Mouse (Mus musculus) heart, embryonic 16.5 days (tissue): ENCODE measurements at regions not wholly inside any gene's neighbourhood (a gene's known extent, or its start where the extent isn't known, plus 50 kb on each side); places are given as distances from the start of the nearest gene placed in this dataset.

Source experiments
- ATAC-seq: fragments of 200-750 bp; cut with Nextera tagmentation; replicated peaks from 2 replicates; pipeline ENCODE4 v1.8.0; 2017; ENCODE audit warnings: moderate number of reproducible peaks; ENCODE audit not compliant: insufficient read depth, low FRiP score; ENCODE audit errors: extremely low read depth
- H3K27ac ChIP-seq: fragments of 300-500 bp; sonication (generic); 2 replicates; pipeline ENCODE4 v1.5.1; 2014; ENCODE audit warnings: mild to moderate bottlenecking, low read length, control low read depth, moderate library complexity
- H3K27me3 ChIP-seq: fragments of 300-500 bp; sonication (generic); 2 replicates; pipeline ENCODE4 v1.6.1; 2014; ENCODE audit warnings: low read length, mixed read lengths; ENCODE audit not compliant: control insufficient read depth, insufficient read depth
- H3K36me3 ChIP-seq: fragments of 300-500 bp; sonication (generic); 2 replicates; pipeline ENCODE4 v1.6.1; 2014; ENCODE audit not compliant: control insufficient read depth, insufficient read depth
- H3K4me1 ChIP-seq: fragments of 300-500 bp; sonication (generic); 2 replicates; pipeline ENCODE4 v1.6.1; 2014; ENCODE audit warnings: low read length, mixed read lengths; ENCODE audit not compliant: control insufficient read depth, insufficient read depth
- H3K4me2 ChIP-seq: fragments of 300-500 bp; sonication (generic); 2 replicates; pipeline ENCODE4 v1.6.1; 2014; ENCODE audit warnings: low read depth, mild to moderate bottlenecking, control low read depth, low read length
- H3K4me3 ChIP-seq: fragments of 300-500 bp; sonication (generic); 2 replicates; pipeline ENCODE4 v1.5.1; 2014; ENCODE audit warnings: mild to moderate bottlenecking, control low read depth, low read length
- H3K9ac ChIP-seq: fragments of 300-500 bp; sonication (generic); 2 replicates; pipeline ENCODE4 v1.6.1; 2014; ENCODE audit warnings: low read length, control low read depth
- H3K9me3 ChIP-seq: fragments of 300-500 bp; sonication (generic); replicated peaks from 2 replicates; pipeline ENCODE4 v1.6.1; 2016; ENCODE audit warnings: low read length; ENCODE audit not compliant: control insufficient read depth
- WGBS: fragments of 180-500 bp; shearing (Covaris S2); extraction: QIAGEN DNeasy Blood & Tissue Kit; methylation state at CpG from one replicate; pipeline ENCODE4 v1.1.7; 2014; 5-methylcytosine and 5-hydroxymethylcytosine counted together

GRCm38 (mm10) chr3:58205526-58205925 lies 209.0 kb upstream of the Tsc22d2 start:
- H3K27me3 ChIP-seq = no peaks in the 10 kb centered on the region
- H3K27ac ChIP-seq = no peak overlapping the region
- 76% methylated on average over 2 of the region's 2 CpGs for WGBS
- no peak overlapping the region for H3K9ac ChIP-seq
- no peak overlapping the region for H3K4me2 ChIP-seq
- peaks cover 6% of the 10 kb centered on the region; the same call in 1 of the 2 replicates for H3K4me1 ChIP-seq
- H3K4me3 ChIP-seq = no peak overlapping the region
- H3K36me3 ChIP-seq = no peaks in the 10 kb centered on the region
- H3K9me3 ChIP-seq = no peaks in the 10 kb centered on the region
- no peak for ATAC-seq

GRCm38 (mm10) chr3:58206776-58207398 lies 207.6 kb upstream of the Tsc22d2 start:
- Histone ChIP-seq H3K36me3 (no peaks in the 10 kb centered on the region), H3K4me2 (no peak overlapping the region), H3K27ac (no peak overlapping the region), H3K4me3 (no peak overlapping the region), H3K27me3 (no peaks in the 10 kb centered on the region), H3K9me3 (no peaks in the 10 kb centered on the region), H3K9ac (no peak overlapping the region), H3K4me1 (peaks cover 6% of the 10 kb centered on the region; the same call in 1 of the 2 replicates)
- no peak for ATAC-seq
- WGBS = 51% methylated on average over 5 of the region's 5 CpGs

GRCm38 (mm10) chr3:58211016-58211415 lies 203.5 kb upstream of the Tsc22d2 start:
- no peak overlapping the region for H3K4me2 ChIP-seq
- H3K36me3 ChIP-seq = no peaks in the 10 kb centered on the region
- no peak overlapping the region for H3K27ac ChIP-seq
- H3K4me3 ChIP-seq = no peak overlapping the region
- H3K27me3 ChIP-seq = no peaks in the 10 kb centered on the region
- ATAC-seq = no peak
- 43% methylated on average over 3 of the region's 3 CpGs for WGBS
- no peaks in the 10 kb centered on the region for H3K9me3 ChIP-seq
- H3K9ac ChIP-seq = no peak overlapping the region
- H3K4me1 ChIP-seq = peaks cover 6% of the 10 kb centered on the region; the same call in 1 of the 2 replicates

- WGBS = 62% methylated on average over 2 of the region's 2 CpGs
- Histone ChIP-seq H3K4me3 (no peak overlapping the region), H3K9ac (no peak overlapping the region), H3K4me2 (no peak overlapping the region), H3K9me3 (no peaks in the 10 kb centered on the region), H3K36me3 (no peaks in the 10 kb centered on the region), H3K27me3 (no peaks in the 10 kb centered on the region), H3K4me1 (peaks cover 8% of the 10 kb centered on the region; the same call in 1 of the 2 replicates), H3K27ac (no peak overlapping the region)
- ATAC-seq = no peak
Observed at GRCm38 (mm10) chr3:58224696-58225095, 189.8 kb upstream of the Tsc22d2 start.

- no peak overlapping the region for H3K9ac ChIP-seq
- H3K4me3 ChIP-seq = no peak overlapping the region
- no peak overlapping the region for H3K4me2 ChIP-seq
- no peaks in the 10 kb centered on the region for H3K36me3 ChIP-seq
- ATAC-seq = no peak
- 80% methylated on average over 7 of the region's 7 CpGs for WGBS
- H3K27me3 ChIP-seq = no peaks in the 10 kb centered on the region
- H3K27ac ChIP-seq = no peak overlapping the region
- no peaks in the 10 kb centered on the region for H3K9me3 ChIP-seq
- peaks cover 8% of the 10 kb centered on the region; the same call in 1 of the 2 replicates for H3K4me1 ChIP-seq
Observed at GRCm38 (mm10) chr3:58226447-58227321, 187.8 kb upstream of the Tsc22d2 start.

- Histone ChIP-seq H3K4me2 (no peak overlapping the region), H3K4me1 (peaks cover 8% of the 10 kb centered on the region; the same call in 1 of the 2 replicates), H3K27ac (no peak overlapping the region), H3K27me3 (no peaks in the 10 kb centered on the region), H3K9ac (no peak overlapping the region), H3K9me3 (no peaks in the 10 kb centered on the region), H3K4me3 (no peak overlapping the region), H3K36me3 (no peaks in the 10 kb centered on the region)
- 88% methylated on average over 5 of the region's 5 CpGs for WGBS
- no peak for ATAC-seq
Observed at GRCm38 (mm10) chr3:58227322-58227627, 187.2 kb upstream of the Tsc22d2 start.

- H3K4me3 ChIP-seq = no peak overlapping the region
- no peaks in the 10 kb centered on the region for H3K9me3 ChIP-seq
- WGBS = 17% methylated on average over 3 of the region's 3 CpGs
- H3K9ac ChIP-seq = no peak overlapping the region
- peak overlapping the region; percentile 59 for H3K27ac ChIP-seq
- H3K36me3 ChIP-seq = no peaks in the 10 kb centered on the region
- H3K27me3 ChIP-seq = no peaks in the 10 kb centered on the region
- ATAC-seq = peak; percentile 85
- peaks cover 8% of the 10 kb centered on the region; the same call in 1 of the 2 replicates for H3K4me1 ChIP-seq
- H3K4me2 ChIP-seq = peak overlapping the region; percentile 26; the same call in 1 of the 2 replicates
Observed at GRCm38 (mm10) chr3:58228189-58228588, 186.3 kb upstream of the Tsc22d2 start.

GRCm38 (mm10) chr3:58231746-58232145 lies 182.8 kb upstream of the Tsc22d2 start:
- no peak for ATAC-seq
- 75% methylated on average over 2 of the region's 2 CpGs for WGBS

GRCm38 (mm10) chr3:58233296-58233695 lies 181.2 kb upstream of the Tsc22d2 start:
- no peaks in the 10 kb centered on the region for H3K36me3 ChIP-seq
- no peak overlapping the region for H3K4me3 ChIP-seq
- H3K27me3 ChIP-seq = no peaks in the 10 kb centered on the region
- H3K4me2 ChIP-seq = no peak overlapping the region
- ATAC-seq = no peak
- H3K9ac ChIP-seq = no peak overlapping the region
- H3K4me1 ChIP-seq = peaks cover 4% of the 10 kb centered on the region; the same call in 1 of the 2 replicates
- no peaks in the 10 kb centered on the region for H3K9me3 ChIP-seq
- no peak overlapping the region for H3K27ac ChIP-seq
- 80% methylated on average over 2 of the region's 2 CpGs for WGBS

More at GRCm38 (mm10) chr3:58231746-58232145, 182.8 kb upstream of the Tsc22d2 start:
- Histone ChIP-seq H3K4me2 (no peak overlapping the region), H3K4me3 (no peak overlapping the region), H3K27ac (no peak overlapping the region), H3K9me3 (no peaks in the 10 kb centered on the region), H3K27me3 (no peaks in the 10 kb centered on the region), H3K36me3 (no peaks in the 10 kb centered on the region), H3K4me1 (peaks cover 8% of the 10 kb centered on the region; the same call in 1 of the 2 replicates), H3K9ac (no peak overlapping the region)
